Mouse (Mus musculus) left cerebral cortex, postnatal 25 days (tissue): ENCODE results near the gene Spindoc. TPM values are rescaled to one million over a fixed set of nuclear protein-coding genes. Genes with fewer than 3 reads are reported as not detected.

Experiments
- DNase-seq, 2 experiments: peaks; one replicate each; pipeline ENCODE4 v3.0.0; 2022; ENCODE audit warnings: low spot score in 2 of 2, mixed read lengths in 1 of 2
- intact Hi-C: fragments of 180-260 bp; cut with DNase I; formaldehyde crosslinking; loops from one replicate; pipeline ENCODE4 v1.15.1; 2025
- total RNA-seq, 2 experiments: library from RNA; stranded (reverse); gene quantifications; 2 replicates each; pipeline ENCODE4 v1.2.3; 2021

The Spindoc gene
- total RNA-seq, 2 experiments from 2014 or later, result 29.0 to 32.0 TPM

DNA sequence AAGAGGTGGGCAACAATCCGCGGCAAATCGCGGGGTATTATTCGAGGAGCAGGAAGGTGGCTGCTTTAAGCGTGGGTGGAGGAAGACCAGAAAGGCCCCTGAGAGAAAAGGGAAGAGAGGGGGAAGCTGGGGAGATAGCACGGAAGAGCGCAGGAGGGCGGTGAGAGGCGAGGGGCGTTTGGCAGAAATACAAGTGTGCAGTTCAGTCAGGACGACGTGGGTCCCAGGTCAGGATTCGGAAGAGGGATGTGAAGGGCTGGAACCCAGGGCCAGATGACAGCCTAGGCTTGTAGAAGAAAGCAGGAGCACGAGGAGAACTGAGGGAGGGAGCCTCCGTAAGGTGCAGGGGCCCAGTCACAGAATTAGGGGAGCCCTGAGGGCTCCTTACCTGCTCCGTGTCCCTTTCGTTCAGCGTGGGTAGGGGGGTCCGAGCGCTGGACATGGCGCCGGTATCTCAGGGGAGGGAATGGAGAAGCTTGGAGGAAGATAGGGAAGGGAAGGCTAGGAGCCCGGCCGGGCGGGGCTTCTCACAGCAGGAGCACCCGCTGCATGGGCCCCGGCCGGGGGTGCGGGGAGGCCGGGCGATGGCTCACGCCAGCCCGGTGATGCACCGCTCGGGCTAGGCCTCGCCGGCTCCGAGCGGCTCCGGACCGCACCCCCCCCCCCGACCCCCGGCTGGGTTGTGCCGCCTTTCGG, 41.9 kb downstream of the Spindoc start:
- intact Hi-C loops, result loop anchor here (1.0 to 10.0 kb wide), 4 partner anchors 61 to 286 kb away; partner anchors contain the start of gene Macrod1
- DNase-seq, result no peak

GRCm38 (mm10) chr19:7340371-7340779, 42.4 kb downstream of the Spindoc start:
- peak; percentile 56 to 83 for DNase-seq
- intact Hi-C loops, result loop anchor here (10.0 kb wide), 2 partner anchors 106 to 286 kb away; partner anchors contain the start of gene Macrod1

DNA sequence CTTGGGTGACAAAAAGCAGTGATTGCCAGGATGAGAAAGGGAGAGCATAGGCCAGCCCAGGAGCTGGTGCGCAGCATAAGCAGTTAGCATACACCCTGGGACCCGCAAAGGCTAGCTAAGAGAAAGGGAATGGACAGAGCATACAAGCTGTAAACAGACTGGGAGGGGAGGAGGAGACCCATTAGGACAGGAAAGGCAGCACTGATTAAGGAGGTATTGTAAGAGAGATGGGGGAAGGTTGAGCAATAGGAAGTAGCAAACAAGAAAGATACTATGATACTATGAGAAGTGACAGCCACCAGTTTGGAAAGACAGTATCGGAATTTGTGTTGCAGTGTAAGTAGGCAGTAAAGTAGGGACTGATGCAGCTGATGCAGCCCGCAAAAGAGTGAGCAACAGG, 42.9 kb downstream of the Spindoc start:
- intact Hi-C loops, result loop anchor here (10.0 kb wide), 2 partner anchors 105 to 285 kb away; partner anchors contain the start of gene Macrod1

DNA sequence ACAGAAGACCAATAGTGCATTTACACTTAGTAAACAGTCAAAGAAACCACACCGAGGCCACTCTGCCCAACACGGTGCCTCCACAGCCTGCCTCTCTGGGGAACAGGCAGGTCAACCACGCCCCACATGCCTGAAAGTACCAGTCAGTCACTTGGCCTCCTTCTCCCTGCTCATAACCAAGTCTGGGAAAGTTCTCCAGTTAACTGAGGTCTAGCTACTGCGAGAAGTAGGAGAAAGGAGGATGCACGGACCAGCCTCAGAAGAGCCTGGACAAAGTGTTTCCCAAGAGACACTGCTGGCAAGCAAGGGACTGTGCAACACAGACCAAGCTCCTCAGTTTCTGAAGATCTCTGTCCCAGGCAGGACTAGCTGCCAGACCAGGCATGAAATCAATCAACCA, 43.8 kb downstream of the Spindoc start:
- DNase-seq, result no peak
- intact Hi-C loops, result no loop called here

More for the DNA sequence above, 42.9 kb downstream of the Spindoc start:
- DNase-seq, result no peak

DNA sequence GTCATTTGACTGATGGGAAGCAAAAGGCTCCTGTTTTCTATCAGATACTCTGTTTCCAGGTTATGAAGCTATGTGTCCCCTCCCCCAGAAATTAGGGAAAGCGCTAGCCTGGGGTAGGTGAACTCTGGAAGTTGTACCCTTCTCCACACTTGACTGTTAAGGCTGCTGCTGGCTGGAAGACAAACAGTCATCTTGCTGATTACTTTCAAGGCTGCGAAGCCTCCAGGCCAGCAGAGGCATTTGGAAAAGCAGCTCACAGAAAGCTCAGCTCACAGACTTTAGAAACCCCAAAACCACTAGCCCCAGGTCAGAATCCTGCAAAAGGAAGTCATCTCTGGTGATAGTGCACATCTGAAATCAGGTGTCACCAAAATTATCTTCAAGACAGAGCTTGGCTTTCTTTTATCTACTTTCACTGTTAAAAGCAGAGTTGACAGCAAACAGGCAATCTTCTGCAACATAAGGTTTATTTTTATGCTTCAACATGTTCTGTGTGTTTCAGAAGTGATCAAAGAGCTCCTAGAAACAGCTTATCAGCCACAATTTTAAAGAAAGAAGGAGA, 44.9 kb downstream of the Spindoc start:
- intact Hi-C loops, result no loop called here
- no peak for DNase-seq

GRCm38 (mm10) chr19:7335656-7336055, 47.1 kb downstream of the Spindoc start:
- DNase-seq, result peak in 1 of 2 experiments; percentile 79
- intact Hi-C loops, result no loop called here

DNA sequence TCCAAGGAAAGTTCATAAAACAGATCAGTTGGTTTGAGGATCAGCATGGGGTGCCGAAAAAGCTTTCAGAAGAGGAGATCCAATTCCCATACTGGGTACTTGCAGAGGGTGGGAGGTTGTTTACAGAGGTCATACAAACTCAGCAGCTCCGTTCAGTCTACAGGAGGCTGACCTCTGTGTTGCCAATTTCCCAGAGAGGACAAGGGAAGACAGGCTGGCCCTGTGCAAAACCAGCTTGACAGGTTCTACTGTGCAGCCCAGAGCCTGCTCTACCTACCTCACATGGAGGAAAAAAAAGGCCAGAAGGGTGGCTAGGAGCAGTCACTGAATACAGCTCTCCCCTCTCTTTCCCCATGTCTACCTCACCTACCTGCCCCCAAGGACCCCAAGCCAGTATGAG, 48.7 kb downstream of the Spindoc start:
- intact Hi-C loops, result no loop called here
- no peak for DNase-seq

DNA sequence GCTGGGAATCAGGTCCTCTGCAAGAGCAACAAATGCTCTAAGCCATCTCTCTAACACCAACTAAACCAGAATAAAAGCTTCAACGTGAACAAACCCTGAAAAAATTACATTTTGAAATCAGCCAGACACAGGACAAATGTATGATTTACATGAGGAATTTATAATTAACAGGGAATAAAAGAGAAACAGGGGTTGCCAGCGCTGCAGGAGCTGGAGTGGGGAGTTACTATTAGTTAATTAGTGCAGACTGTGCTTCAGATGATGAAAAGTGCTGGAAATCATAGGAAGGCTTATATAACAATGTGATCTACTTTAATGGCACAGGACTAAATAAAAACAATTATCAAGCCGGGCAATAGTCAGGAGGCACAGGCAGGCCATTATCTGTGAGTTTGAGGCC, 61.4 kb downstream of the Spindoc start:
- intact Hi-C loops, result no loop called here
- no peak for DNase-seq

DNA sequence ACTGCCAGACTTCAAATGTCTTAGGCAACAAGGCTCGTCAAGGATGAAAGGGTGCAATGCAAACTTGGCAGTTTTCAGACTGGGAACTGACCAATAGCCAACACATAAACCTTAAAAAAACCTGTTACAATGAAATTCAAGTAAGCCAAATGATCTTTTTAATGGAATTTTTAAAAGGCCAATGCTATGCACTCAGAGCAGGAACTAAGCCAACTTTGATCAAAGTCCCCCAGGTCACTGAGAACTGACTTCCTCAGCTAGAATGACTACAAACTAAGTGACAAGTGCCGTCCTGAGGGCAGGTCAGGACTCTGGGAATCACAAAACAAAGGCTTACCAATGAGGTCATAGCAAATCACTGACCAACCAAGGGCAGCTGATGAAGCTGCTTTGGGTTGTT, 62.6 kb downstream of the Spindoc start:
- DNase-seq, result no peak
- intact Hi-C loops, result no loop called here

DNA sequence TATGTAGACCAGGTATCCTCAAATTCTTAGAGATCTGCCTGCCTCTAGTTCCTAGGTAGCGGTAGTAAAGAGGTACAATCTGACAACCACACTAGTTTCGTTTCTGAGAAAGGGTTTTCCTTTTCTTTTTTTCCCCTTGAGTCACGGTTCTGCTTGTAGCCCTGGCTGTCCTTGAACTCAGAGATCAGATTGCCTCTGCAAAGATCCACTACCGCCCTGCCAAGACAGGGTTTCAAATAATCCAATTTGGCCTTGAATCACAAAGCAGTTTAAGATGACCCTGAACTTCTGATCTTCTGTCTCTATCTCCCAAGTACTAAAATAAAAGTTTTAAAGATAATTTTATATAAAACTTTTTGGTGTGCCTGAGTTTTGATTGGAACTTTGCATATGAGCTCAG, 65.1 kb downstream of the Spindoc start:
- intact Hi-C loops, result no loop called here
- DNase-seq, result no peak

GRCm38 (mm10) chr19:7316822-7317221, 66.0 kb downstream of the Spindoc start:
- DNase-seq, result no peak
- intact Hi-C loops, result no loop called here

DNA sequence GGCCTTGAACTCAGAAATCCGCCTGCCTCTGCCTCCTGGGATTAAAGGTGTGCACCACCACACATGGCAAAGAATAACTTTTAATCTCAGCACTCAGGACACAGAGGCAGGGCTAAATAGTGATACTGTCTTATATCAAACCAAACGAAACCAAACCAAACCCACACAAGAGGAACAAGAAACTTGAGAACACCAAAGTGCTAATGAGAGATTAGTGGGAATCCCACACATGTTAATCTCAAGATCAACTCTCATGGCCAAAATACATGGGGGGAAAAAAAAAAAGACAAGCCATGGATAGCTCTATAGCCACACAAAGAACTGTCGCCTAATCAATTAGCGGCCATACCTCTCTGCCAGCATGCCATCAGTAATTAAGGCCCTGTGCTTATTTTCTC, 67.2 kb downstream of the Spindoc start:
- intact Hi-C loops, result no loop called here
- no peak for DNase-seq

DNA sequence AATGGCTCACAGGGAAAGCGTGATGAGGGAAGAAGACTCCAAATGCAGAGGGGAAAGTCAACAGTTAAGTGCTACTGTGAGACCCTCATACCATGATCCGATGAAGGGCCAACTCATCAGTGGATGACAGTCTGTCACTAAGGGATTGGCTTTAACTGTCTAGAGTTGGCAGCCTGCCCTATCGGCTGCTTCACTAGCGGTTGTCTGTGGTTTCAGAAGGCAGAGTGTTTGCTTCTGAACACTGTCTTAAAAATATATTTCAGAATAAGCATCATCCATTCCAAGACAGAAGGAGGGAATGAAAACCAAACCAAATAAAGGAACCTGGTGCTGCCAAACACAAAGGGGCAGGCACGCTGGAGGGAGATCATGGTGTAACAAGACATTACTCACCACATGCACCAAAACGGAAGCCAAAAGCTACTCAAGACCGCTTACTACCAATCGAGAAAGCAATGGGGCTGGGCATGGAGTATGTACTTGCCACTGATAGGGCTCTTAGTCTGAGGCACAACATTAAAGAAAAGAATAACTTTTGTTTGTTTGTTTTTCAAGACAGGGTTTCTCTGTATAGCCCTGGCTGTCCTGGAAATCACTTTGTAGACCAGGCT, 67.7 kb downstream of the Spindoc start:
- DNase-seq, result peak; percentile 66 to 75

DNA sequence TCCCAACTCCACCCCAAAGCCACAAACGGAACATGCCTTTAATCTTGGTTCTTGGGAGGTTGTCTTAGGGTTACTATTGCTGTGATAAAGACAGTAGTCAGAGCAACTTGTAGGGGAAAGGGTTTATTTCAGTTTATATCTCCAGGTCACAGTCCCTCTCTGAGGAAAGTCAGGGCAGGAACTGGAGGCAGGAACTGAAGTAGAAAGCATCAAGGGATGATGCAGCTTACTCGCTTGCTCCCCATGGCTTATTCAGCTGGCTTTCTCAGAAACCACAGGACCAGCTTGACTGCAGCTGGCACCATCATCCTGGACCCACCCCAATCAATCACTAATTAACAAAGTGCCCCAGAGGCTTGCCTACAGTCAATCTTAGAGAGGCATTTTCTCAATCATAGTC, 69.1 kb downstream of the Spindoc start:
- no peak for DNase-seq
- intact Hi-C loops, result no loop called here

More for the DNA sequence above, 67.7 kb downstream of the Spindoc start:
- intact Hi-C loops, result no loop called here

DNA sequence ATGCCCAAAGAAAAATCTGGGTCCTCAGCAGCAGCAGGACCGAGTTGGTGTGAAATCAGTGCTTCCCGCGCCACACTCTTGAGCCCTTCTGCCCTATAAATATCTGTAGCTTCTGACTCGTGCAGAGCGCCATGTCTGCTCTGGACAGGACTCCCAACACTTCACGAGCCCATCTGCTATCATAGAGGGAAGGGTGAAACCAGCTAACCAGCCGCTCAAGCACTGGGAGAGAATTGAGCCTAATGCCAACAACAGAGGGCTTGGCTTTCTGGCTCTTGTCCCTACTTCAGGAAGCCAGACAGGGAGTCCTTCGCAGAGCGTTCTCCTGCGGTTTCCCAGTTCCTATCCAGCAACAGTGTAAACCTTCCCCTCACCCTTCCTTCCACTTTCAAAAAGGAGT, 71.5 kb downstream of the Spindoc start:
- DNase-seq, result peak in 1 of 2 experiments; percentile 57
- intact Hi-C loops, result no loop called here

- intact Hi-C loops, result no loop called here
- DNase-seq, result peak in 1 of 2 experiments; percentile 73
Observed at GRCm38 (mm10) chr19:7310704-7311103, 72.1 kb downstream of the Spindoc start.

GRCm38 (mm10) chr19:7309738-7310330, 73.0 kb downstream of the Spindoc start:
- intact Hi-C loops, result no loop called here
- DNase-seq, result no peak

DNA sequence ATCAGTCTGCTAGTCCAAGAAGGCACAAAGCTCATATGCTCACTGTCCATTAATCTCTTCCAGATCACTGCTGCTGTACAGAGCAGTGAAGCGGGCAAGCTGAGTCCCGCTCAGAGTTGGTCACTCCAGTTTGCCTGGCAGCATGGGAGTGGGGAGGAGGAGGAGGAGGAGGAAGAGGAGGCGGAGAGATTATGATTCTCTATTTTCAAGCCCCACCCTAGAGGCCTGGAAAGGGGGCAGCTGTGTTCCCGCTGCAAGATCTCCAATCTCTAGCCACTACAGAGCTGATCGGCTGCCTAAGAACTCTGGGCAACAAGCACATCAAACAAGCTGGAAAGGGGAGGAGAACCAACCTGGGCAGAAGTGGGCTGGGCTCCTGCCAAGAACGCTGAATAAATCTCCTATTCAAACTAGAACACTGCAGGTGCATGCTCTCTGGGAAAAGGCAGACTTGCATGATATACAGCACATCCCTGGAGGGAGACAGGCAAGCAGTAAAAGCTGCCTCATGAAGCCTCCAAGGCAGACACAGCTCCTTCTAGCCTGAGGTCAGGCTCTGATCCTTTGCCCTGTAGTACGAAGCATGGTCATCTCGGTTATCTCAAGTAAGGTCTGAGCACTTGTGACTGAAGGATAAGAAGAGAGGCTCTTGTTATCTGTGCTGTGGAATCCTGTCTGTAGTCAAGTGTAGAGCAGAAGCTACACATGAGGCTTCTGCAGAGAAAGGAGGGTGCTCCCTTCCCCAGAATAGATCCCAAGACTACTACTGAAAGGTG, 74.6 kb downstream of the Spindoc start:
- DNase-seq, result peak in 1 of 2 experiments; percentile 45
- intact Hi-C loops, result no loop called here

DNA sequence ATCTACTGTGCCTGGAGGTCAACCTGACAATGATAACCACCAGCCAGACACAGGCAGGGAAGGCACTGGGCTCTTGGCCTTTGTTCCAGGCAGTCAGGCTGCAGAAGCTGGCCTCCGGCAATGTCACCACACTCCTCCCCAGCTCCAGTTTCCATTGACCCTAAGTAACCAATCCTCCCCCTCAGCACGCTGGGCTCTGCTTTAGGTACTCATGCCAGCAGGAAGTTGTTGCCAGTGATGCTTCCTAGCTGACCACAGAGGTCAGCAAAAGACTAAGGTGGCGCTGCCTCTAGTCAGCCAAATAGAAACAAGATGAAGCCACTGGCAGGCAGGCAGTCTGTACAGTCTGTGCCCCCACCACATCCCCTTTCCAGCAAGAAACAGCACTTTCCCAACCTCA, 75.8 kb downstream of the Spindoc start:
- DNase-seq, result no peak
- intact Hi-C loops, result no loop called here
